Mouse (Mus musculus) c-Kit-negative CD71-positive TER-119-positive erythroid progenitor cells, embryonic 14.5 days (primary cell): ENCODE data around the gene Il5.

Experiments used
- DNase-seq: peaks from one replicate; pipeline ENCODE4 v3.0.0-alpha.2; 2013; ENCODE audit warnings: low read depth, low spot score

The Il5 gene

DNA sequence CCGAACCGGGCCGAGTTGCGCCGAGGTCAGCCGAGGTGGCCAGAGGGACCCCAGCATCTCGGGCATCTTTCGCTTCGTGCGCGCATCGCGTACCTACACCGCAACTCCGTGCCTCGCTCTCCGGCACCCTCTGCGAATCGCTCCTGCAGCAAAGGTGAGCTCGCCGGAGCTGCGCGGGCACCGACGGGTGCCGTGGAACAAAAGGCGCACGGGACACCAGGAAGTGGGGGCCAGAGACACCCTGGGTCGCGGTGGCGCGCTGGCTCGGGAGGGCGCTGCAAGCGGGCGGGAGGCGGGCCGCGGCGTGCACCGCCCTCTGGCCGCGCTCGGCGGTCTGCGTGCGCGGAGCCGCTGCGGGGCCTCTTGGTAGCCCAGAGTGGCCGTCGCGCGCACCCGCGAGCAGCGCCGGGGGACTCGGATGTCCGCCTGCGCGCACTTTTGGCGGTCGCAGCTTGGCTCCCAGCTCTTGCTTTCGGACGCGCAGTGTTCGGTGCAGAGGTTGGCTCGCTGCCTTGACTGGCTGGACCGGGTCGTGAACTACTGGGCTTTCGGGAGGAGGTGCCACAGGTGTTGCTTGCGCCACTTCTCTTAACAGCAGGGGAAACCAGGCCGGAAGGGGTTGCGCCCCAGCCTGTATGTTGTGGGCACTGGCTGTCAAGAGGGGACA lies 49.7 kb downstream of the Il5 start:
- DNase-seq = no peak

DNA sequence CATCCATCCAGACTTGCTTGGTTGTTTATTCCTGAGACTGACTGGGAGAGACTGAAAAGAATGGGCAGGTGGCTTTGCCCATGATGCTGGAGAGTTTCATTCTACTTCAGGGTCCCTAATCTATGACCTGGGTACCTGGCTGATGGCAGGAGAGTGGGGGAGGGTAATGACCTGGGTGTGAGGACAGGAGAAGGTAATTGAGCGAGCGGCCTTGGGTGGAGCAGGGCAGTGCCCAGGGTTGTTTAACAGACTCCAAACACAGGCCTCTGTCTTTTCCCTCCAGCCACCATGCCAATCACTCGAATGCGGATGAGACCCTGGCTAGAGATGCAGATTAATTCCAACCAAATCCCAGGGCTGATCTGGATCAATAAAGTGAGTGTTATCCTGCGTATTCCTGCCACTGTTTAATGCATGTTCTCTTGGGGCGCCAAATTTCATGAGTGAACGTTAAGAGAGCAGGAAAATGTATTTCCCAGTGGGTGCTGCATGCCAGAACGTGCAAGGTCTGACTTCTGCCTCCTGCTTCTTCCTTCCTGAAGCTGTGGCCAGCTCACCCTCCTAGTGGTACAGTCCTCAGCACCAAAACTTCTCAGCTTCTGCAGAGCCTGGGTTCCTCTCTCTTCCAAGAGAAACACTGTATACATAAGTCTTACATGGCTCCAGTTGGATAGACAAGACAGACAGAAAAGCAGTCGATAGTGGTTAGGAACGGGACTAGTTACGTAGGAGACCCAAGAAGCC lies 50.6 kb downstream of the Il5 start:
- DNase-seq = no peak

DNA sequence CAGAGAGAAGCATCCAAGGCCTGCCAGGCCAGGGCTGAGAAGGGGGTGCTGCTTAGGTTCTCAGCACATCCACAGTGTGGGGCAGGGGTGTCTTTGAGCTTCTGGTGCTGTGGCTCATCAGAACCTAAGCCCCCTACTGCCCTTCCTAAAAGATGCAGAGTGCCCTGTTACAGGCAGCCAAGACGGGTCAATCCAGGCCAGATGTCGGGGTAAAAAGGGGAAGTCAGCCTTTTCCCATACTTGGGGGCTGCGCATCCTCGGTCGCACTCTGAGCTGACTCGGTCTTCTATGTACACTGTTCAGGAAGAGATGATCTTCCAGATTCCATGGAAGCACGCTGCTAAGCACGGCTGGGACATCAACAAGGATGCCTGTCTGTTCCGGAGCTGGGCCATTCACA lies 51.9 kb downstream of the Il5 start:
- no peak for DNase-seq

DNA sequence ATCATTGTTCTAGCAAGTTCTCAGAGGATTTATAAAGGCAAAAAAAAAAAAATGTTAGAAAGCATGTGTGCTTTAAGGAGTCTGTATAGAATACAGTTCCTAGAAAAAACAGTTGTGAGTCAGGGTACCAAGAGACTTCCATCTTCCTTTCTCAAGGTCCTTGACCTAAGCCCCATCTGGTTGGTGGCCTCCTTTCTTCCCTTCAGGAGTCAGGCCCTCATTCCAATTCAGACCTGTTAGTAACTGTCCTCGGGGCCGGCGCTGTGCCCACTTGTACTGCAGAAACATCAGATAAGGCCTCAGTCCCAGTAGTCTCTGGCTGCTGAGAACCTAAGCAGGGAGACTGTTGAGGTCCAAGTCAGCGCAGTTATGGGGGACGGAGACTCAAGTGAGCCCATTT lies 52.5 kb downstream of the Il5 start, which contains the start of gene Gm17334:
Gene Gm17334 (minus strand): TSS at position 101 of the 400 bp plus-strand sequence.
- no peak for DNase-seq

DNA sequence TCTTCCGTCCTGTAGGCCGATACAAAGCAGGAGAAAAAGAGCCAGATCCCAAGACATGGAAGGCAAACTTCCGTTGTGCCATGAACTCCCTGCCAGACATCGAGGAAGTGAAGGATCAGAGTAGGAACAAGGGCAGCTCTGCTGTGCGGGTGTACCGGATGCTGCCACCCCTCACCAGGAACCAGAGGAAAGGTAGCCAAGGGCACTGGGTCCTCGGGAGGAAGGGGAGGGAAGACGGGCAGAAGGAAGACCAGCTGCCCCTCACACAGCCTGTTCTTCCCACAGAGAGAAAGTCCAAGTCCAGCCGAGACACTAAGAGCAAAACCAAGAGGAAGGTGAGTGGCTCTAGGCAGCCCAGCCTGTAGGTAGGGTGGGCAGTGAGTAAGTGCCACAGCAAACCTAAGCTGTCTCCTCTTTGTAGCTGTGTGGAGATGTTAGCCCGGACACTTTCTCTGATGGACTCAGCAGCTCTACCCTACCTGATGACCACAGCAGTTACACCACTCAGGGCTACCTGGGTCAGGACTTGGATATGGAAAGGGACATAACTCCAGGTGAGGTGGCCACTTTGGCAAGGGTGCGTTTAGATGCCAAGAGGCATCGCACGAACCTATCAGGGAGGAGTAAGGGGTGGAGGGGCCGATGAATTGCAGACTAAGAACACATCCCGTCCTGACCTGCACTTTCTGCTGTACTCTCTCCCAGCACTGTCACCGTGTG lies 53.2 kb downstream of the Il5 start:
- DNase-seq = no peak
